Mouse (Mus musculus) brain, embryonic 14.5 days (tissue): ENCODE results near the gene Btbd9.

Experiments
- CTCF ChIP-seq: fragments of 200-500 bp; IDR thresholded peaks from 2 replicates; pipeline ENCODE4 v1.5.1; 2012; ENCODE audit warnings: inconsistent platforms, mild to moderate bottlenecking, moderate library complexity, borderline replicate concordance; ENCODE audit not compliant: insufficient read depth, insufficient read length; ENCODE audit errors: extremely low read depth
- POLR2A ChIP-seq: fragments of 200-500 bp; IDR thresholded peaks from 2 replicates; pipeline ENCODE4 v1.6.1; 2012; ENCODE audit warnings: mild to moderate bottlenecking, inconsistent platforms, borderline replicate concordance; ENCODE audit not compliant: poor library complexity, insufficient read depth, insufficient read length, severe bottlenecking; ENCODE audit errors: extremely low read depth

GRCm38 (mm10) chr17:30453272-30453671, 123.0 kb downstream of the Btbd9 start:
- TF ChIP-seq CTCF = no peak
- no peak for TF ChIP-seq POLR2A
